In genomic region chr3:27483762-27484161, GRCm38 (mm10) we compare ENCODE assay signal across 22 mouse cellular contexts.
DNase-seq lines count a peak whose midpoint lies in the region; ATAC-seq and TF ChIP-seq lines count a peak whose summit lies in the region.
"Had no signal": no experiment of that assay in that cellular context is flagged by ENCODE, and none has a peak within 500 bp of the region (broad histone marks: within the 10 kb centered on the region; RNA-seq: fewer than 3 reads in every experiment).

No protein-coding gene starts in this region.

- H3K9ac ChIP-seq in CH12.LX (ENCODE audit: insufficient read depth, low read depth) = 0 out of 2 replicates have a peak overlapping the region, but pooled peaks have one; percentile 6
- H3K9ac ChIP-seq: embryonic facial prominence, embryonic 15.5 days; heart, embryonic 15.5 days; hindbrain, embryonic 15.5 days had no signal

- TF ChIP-seq EP300 in CH12.LX (IDR thresholded peaks at IDR 0.05; ENCODE audit: low read length) = peak; percentile 78; the same call in 1 of the 2 replicates

- in situ Hi-C loops in CH12.LX (cut with MboI; ENCODE audit: low pct_ligation_motif_present, low pct_unique_long_range_greater_than_20kb, low sequenced_read_pairs) = no loop called here

- DNase-seq in lung, adult 18-20 months = peak; percentile 21 to 45
- DNase-seq in lung, postnatal 14 days = no peak
- DNase-seq in CH12.LX (ENCODE audit: extremely low read depth) = no peak
- peak; percentile 30 for DNase-seq in lung, postnatal 10 days
- DNase-seq in layer of hippocampus, postnatal 25 days (ENCODE audit: extremely low spot score in 1 of 2, low spot score in 1 of 2) = no peak
- DNase-seq: adrenal gland, adult 8-10 months; adrenal gland, postnatal 36 days; cerebellum, adult 8-10 months; cerebellum, postnatal 14 days; embryo, embryonic 11 days; gastrocnemius, adult 2 months; gastrocnemius, postnatal 25 days; heart, adult 11 months; heart, postnatal 36 days had no signal

- H3K4me2 ChIP-seq in CH12.LX (ENCODE audit: insufficient read depth, low read depth, poor library complexity, severe bottlenecking) = peak overlapping the region; percentile 53; the same call in 1 of the 2 replicates
- H3K4me2 ChIP-seq: embryonic facial prominence, embryonic 15.5 days; heart, embryonic 15.5 days; hindbrain, embryonic 15.5 days had no signal

- H3K4me1 ChIP-seq in CH12.LX (ENCODE audit: control insufficient read depth in 1 of 2, insufficient read depth in 2 of 2) = peaks cover 9 to 16% of the 10 kb centered on the region in 2 experiments
- H3K4me1 ChIP-seq: hindbrain, embryonic 15.5 days had no signal

- H3K36me3 ChIP-seq in CH12.LX (replicated peaks in 1 of 2; ENCODE audit: control insufficient read depth in 1 of 2, insufficient read depth in 1 of 2, low read length in 1 of 2) = no peaks in the 10 kb centered on the region
- H3K36me3 ChIP-seq: hindbrain, embryonic 15.5 days had no signal

- no peak for TF ChIP-seq CTCF in CH12.LX (conservative IDR thresholded peaks at IDR 0.05 in 1 of 2, IDR thresholded peaks at IDR 0.05 in 1 of 2; ENCODE audit: low read depth in 2 of 2, low read length in 2 of 2)

- no peak overlapping the region for H3K4me3 ChIP-seq in CH12.LX (replicated peaks in 1 of 3; ENCODE audit: low read depth in 2 of 3, low read length in 2 of 3, poor library complexity in 1 of 3)
- H3K4me3 ChIP-seq: embryonic facial prominence, embryonic 15.5 days; erythroblast, embryonic 14.5 days; forebrain, embryonic 10.5 days; gastrocnemius, adult 2 months; heart, embryonic 10.5 days; heart, embryonic 15.5 days; hindbrain, embryonic 15.5 days had no signal

- no peaks in the 10 kb centered on the region for H3K27me3 ChIP-seq in CH12.LX (replicated peaks)
- H3K27me3 ChIP-seq: embryonic facial prominence, embryonic 15.5 days; heart, embryonic 15.5 days; hindbrain, embryonic 15.5 days had no signal

- ATAC-seq in megakaryocyte progenitor cell, adult 5-6 weeks (replicated peaks; ENCODE audit: poor library complexity) = 0 out of 2 replicates have a peak, but pooled peaks have one; percentile 14
- ATAC-seq: forebrain, embryonic 14.5 days had no signal

- peak; percentile 29; the same call in 1 of the 2 replicates for TF ChIP-seq POLR2A in CH12.LX (IDR thresholded peaks at IDR 0.05; ENCODE audit: low read depth, low read length)

- H3K79me2 ChIP-seq in CH12.LX (replicated peaks; ENCODE audit: control insufficient read depth, extremely low read depth, insufficient read depth, poor library complexity, severe bottlenecking) = no peaks in the 10 kb centered on the region

- peak overlapping the region; percentile 48 for H3K27ac ChIP-seq in CH12.LX (ENCODE audit: insufficient read depth, low read depth)
- H3K27ac ChIP-seq: embryonic facial prominence, embryonic 15.5 days; forebrain, embryonic 10.5 days; gastrocnemius, adult 2 months; heart, embryonic 10.5 days; heart, embryonic 15.5 days; hindbrain, embryonic 15.5 days had no signal

- no peaks in the 10 kb centered on the region for H3K9me3 ChIP-seq in CH12.LX (replicated peaks; ENCODE audit: low read length)
- H3K9me3 ChIP-seq: embryonic facial prominence, embryonic 15.5 days; forebrain, embryonic 10.5 days; heart, embryonic 10.5 days; heart, embryonic 15.5 days; hindbrain, embryonic 15.5 days had no signal

- dilution Hi-C loops in CH12.LX (cut with MboI; ENCODE audit: extremely low pct_ligation_motif_present, extremely low pct_unique_long_range_greater_than_20kb, low sequenced_read_pairs) = no loop called here

- no peak for TF ChIP-seq RAD21 in CH12.LX (IDR thresholded peaks at IDR 0.05; ENCODE audit: low read depth, low read length)

TF ChIP-seq in CH12.LX, 34 proteins besides CTCF, POLR2A, EP300 and RAD21:
- TF ChIP-seq MAZ (IDR thresholded peaks at IDR 0.05; ENCODE audit: low read depth, low read length) (0 out of 2 replicates have a peak, but pooled peaks have one; percentile 22), TCF12 (IDR thresholded peaks at IDR 0.05; ENCODE audit: low read depth, low read length) (peak; percentile 74), BHLHE40 (IDR thresholded peaks at IDR 0.05; ENCODE audit: low read depth, low read length) (peak; percentile 42), SIN3A (IDR thresholded peaks at IDR 0.05; ENCODE audit: low read length) (no peak), MXI1 (IDR thresholded peaks at IDR 0.05; ENCODE audit: low read depth, low read length) (no peak), MEF2A (IDR thresholded peaks at IDR 0.05; ENCODE audit: borderline replicate concordance, low read depth, low read length) (0 out of 2 replicates have a peak, but pooled peaks have one; percentile 26), IRF4 (IDR thresholded peaks at IDR 0.05; ENCODE audit: low read depth, low read length) (peak; percentile 87), CHD2 (IDR thresholded peaks at IDR 0.05; ENCODE audit: low read length) (0 out of 2 replicates have a peak, but pooled peaks have one; percentile 20), JUND (conservative IDR thresholded peaks at IDR 0.05; ENCODE audit: low read depth, low read length) (no peak)
TF ChIP-seq in CH12.LX: peak in this region for 6.

Comparison
In these comparisons a context has a peak if more than half of its experiments do, and no peak if none do; other contexts are left out.
1. DNase-seq: peak in lung, adult 18-20 months (2 of 2) and lung, postnatal 10 days (single experiment); none in lung, postnatal 14 days (single experiment), CH12.LX (single experiment) and layer of hippocampus, postnatal 25 days (0 of 2).